Mouse (Mus musculus) lung, postnatal 14 days (tissue): ENCODE results near the gene Zfp541.

Source experiments
- DNase-seq: peaks from one replicate; pipeline ENCODE4 v3.0.0; 2021

Gene Zfp541

DNA sequence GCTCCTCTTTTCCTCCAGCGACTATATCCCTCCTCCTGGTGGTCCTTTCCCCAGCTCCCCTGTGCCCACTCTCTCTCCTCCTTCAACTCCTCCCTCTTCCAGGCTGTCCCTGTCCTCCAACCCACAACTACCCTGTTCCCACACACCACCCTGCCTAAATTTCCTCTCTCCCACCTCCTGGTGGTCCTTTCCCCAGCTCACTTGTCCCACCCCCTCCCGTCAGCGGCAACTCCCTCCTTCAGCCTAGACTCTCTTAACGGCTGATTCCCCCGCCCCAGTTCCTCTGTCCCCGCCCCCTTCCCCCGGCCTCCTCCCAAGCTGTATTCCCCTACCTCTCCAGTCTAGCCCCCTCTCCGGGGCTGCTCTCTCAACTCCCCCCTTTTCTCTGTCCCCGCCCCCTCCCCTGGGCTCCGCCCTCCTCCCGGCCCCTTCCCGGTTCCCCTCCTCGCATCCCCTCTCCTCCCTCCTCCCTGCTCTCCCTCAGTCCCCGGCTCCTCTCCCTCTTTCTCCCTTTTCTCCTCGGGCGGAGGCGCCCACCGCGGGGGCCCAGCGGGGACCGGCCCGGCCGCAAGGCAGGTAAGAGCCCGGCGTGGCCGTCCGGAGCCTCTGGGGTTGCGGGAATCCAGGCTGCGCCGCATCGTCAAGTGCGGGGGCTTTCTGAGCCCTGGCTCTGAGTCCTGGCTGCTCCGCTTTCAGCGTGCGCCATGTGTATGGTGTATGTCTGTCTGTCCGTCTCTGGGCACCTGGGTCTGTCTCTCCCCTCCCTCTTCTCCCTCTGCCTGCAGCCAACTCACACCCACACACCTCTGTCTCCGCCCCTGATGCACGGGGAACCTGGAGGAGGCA, 68.5 kb downstream of the Zfp541 start:
- DNase-seq, result peak; percentile 7

DNA sequence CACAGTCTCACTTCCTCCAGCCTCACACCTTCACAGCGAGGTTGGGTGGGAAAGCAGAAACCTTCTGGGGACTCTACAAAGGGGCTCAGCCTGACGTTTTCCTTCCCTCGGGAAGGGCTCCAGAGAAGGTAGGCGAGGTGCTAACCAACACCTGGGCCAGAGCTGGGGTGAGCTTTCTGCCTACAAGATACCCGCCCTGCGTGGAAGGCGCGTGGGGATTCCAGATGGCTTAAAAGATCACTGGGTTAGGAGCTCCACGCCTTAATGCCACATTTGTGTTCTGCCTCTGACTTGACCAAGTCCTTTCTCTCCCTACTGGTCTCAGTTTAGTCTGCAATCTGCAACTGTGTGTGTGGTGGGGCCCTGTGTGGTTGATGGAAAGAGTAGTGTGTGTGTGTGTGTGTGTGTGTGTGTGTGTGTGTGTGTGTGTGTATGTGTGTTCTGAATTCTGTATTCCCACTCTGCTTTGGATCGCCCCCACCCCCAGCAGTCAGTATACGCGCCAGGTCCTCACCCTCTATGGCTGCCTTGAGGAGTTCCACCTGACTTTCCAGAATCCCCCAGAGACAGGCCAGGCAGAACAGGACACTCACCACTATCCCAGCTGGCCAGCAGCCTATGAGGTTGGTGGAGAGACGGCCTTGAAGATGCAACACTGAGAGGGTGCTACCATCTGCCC, 69.5 kb downstream of the Zfp541 start:
- no peak for DNase-seq

GRCm38 (mm10) chr7:16132161-16132581, 70.6 kb downstream of the Zfp541 start:
- DNase-seq, result no peak

DNA sequence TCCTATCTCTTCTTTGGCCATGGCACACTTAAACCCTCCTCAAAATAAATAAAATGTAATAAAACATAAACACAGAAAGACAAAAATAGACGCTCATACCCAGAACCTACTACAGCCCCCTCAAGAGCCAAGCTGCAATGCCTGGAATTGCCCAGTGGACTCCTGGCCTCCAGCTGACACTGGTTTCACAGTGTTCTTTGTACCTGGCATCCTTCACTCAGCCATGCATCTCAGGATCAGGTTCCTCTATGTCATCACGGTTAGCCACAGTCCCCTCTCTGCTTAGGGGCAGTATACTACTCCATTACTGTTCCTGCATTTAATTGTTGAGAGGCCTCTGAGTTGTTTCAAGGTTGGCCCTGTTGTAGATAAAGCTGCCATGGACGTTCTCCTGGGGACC, 71.3 kb downstream of the Zfp541 start:
- no peak for DNase-seq

GRCm38 (mm10) chr7:16133691-16134090, 72.1 kb downstream of the Zfp541 start:
- DNase-seq, result no peak

DNA sequence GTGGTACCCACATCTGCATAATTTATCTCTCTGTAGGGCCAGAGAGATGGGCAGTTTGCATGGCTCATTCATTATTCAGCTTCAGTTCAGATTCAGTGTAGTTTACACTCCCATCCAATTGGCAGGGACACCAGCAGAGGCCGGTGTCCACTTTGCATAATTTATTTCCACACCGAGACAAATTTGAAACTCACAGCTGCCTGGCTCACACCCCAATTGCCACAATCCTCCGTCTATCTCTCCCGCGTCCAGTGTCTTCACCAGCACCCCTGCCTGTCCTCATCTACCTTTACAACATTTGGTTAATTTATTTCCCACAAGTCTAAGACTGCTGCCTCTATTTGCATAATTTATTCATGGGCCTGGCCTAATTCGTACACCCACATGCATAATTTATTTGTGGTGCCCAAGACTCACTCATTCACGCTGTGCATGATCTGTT, 73.4 kb downstream of the Zfp541 start:
- no peak for DNase-seq
